Mouse (Mus musculus): ENCODE measurements at regions not wholly inside any gene's neighbourhood (a gene's known extent, or its start where the extent isn't known, plus 50 kb on each side); places are given as distances from the start of the nearest gene placed in this dataset.

DNA sequence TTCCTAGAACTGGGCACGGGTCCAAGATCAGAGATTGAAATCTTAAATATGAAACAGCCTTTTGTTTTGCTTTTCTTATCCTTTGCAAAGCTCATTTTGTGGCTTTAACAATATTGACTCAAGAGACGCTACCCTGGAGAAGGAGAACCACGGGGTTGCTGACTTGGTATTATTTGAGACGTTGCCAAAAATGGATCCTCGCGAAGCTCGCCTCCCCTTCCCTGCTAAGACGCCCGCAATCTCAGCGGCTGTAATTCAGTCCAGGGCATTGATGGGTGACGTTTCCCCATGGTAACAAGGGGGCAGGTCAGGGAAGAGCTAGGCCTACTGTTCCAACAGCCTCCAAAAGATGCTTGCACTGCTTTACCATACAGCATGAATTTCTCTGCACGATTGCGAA is 131.5 kb upstream of the Nav3 start:
- Histone ChIP-seq H3K9ac (no peak overlapping the region), H3K36me3 (no peaks in the 10 kb centered on the region), H3K27me3 (replicated peaks) (no peaks in the 10 kb centered on the region), H3K27ac (no peak overlapping the region), H3K9me3 (no peaks in the 10 kb centered on the region), H3K4me2 (replicated peaks) (no peak overlapping the region), H3K4me1 (replicated peaks) (0 out of 2 replicates have a peak, but pooled peaks cover 2% of the 10 kb centered on the region), H3K4me3 (replicated peaks) (no peak overlapping the region)
- 55% methylated on average over 13 of the region's 13 CpGs for WGBS
- ATAC-seq, result no peak

DNA sequence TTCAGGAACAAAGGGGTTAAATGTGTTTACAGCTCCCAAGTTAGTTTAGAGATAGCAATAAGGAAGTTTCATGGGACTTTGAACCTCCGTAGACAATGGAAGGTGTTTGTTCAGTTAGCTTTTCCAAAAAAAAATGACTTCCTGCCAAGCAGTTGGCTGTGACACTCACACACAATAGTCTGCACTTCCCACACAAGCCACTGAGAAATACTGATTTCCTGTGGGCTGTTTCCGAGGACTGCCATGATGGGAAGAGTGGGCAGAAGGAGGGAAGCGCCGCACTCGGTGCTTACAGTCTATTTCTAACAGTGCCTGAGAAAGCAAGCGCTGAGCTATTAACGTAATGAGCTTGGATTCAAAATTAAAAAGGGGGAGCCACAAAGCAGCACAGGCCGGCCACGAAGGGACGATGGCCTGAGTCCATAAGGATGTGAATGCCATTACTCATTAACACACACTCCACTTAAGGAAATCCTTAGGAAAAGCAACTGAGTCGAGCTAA is 144.4 kb upstream of the Nav3 start:
- H3K27me3 ChIP-seq (replicated peaks), result no peaks in the 10 kb centered on the region
- H3K4me3 ChIP-seq (replicated peaks), result no peak overlapping the region
- 61% methylated on average over 11 of the region's 11 CpGs for WGBS
- no peak overlapping the region for H3K4me2 ChIP-seq (replicated peaks)
- H3K27ac ChIP-seq, result no peak overlapping the region; the same call in 1 of the 2 replicates
- H3K9ac ChIP-seq, result no peak overlapping the region
- no peaks in the 10 kb centered on the region for H3K4me1 ChIP-seq (replicated peaks)
- H3K9me3 ChIP-seq, result no peaks in the 10 kb centered on the region
- no peaks in the 10 kb centered on the region for H3K36me3 ChIP-seq
- ATAC-seq, result peak; percentile 87

DNA sequence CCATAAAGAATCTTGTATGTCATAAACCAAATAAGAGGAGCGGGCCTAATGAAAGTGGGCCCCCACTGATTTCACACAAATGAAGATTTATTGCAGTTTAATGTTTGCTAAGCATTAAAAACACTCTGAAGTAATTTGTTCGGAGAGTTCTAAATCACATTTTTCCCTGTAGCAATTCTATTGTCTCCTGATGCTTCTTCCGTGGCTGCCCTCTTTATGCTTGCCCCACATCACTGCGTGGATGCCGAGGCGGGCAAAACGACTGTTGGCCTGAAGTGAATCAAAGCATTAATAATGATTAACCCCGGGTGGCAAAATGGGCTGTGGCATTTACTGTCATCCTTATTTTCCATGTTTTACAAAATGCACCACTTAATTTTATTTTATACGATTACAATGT is 134.9 kb upstream of the E2f7 start:
- ATAC-seq, result no peak
- Histone ChIP-seq H3K36me3 (no peaks in the 10 kb centered on the region), H3K4me1 (replicated peaks) (no peaks in the 10 kb centered on the region), H3K27me3 (replicated peaks) (no peaks in the 10 kb centered on the region), H3K4me3 (replicated peaks) (no peak overlapping the region), H3K4me2 (replicated peaks) (no peak overlapping the region), H3K27ac (no peak overlapping the region), H3K9ac (no peak overlapping the region), H3K9me3 (no peaks in the 10 kb centered on the region)
- 54% methylated on average over 9 of the region's 9 CpGs for WGBS

DNA sequence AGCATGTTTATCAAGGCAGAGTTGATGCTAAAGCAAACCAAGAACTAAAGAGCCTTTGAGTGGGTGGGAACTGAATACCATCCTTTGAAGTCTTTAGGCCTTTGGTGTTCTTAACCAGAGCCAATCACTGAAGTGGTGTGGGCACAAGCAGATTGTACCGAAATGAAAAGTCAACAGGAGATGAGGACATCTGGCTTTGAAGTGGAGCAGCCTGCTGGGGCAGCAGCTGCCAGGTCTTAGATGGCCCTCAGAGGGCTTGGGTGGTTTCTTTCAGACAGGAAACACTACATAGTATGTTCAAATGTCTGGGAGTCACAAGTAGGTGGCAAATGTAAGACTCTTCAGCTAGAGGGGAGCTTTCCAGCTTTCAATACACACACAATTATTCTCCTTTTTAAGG is 128.2 kb upstream of the E2f7 start:
- H3K4me2 ChIP-seq (replicated peaks), result no peak overlapping the region
- WGBS, result 18% methylated on average over 1 of the region's 1 CpGs
- no peak overlapping the region for H3K9ac ChIP-seq
- no peak overlapping the region for H3K4me3 ChIP-seq (replicated peaks)
- ATAC-seq, result no peak
- no peaks in the 10 kb centered on the region for H3K4me1 ChIP-seq (replicated peaks)
- no peaks in the 10 kb centered on the region for H3K27me3 ChIP-seq (replicated peaks)
- H3K27ac ChIP-seq, result no peak overlapping the region
- H3K9me3 ChIP-seq, result no peaks in the 10 kb centered on the region
- no peaks in the 10 kb centered on the region for H3K36me3 ChIP-seq

DNA sequence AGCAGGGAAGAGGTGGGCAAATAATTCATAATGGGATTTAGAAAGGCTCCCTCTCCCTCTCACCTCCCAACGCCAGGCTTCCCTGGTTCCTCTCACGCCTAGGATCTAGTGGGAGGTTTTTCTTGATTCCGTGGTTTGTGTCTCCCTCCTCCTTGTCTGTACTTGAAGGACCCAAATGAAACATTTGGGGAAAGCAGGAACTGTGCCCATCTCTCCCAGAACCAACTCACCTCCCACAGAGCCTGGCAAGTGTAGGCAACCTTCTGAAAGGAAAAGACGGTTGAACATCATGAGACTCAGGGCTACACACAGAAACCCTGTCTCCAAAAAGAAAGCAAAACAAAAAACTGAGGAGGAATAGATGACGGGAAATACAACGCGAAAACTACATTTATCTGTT is 126.0 kb upstream of the E2f7 start:
- no peaks in the 10 kb centered on the region for H3K27me3 ChIP-seq (replicated peaks)
- H3K27ac ChIP-seq, result no peak overlapping the region
- H3K4me3 ChIP-seq (replicated peaks), result no peak overlapping the region
- ATAC-seq, result no peak
- no peak overlapping the region for H3K4me2 ChIP-seq (replicated peaks)
- no peaks in the 10 kb centered on the region for H3K9me3 ChIP-seq
- no peaks in the 10 kb centered on the region for H3K36me3 ChIP-seq
- no peak overlapping the region for H3K9ac ChIP-seq
- no peaks in the 10 kb centered on the region for H3K4me1 ChIP-seq (replicated peaks)
- WGBS, result 83% methylated on average over 7 of the region's 7 CpGs

DNA sequence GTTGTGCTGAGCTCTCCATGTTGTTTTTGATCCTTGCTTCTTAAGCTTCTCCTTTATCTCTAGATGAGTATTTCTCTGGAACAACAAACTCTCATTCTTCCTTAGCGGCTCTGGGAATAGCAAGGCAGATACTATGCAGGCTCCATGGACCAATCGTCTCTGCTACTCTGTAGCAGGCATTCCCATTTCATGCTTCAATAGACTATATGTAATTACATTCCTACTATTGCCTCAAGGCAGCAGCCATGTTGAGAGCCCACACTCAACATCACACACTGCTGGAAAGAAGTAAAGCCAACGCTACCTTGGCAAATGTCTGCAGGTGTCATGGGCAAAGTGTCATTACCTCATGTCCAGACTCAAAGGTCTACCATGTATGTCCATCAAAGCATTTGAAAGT is 119.6 kb upstream of the E2f7 start:
- no peaks in the 10 kb centered on the region for H3K36me3 ChIP-seq
- WGBS, result 90% methylated on average over 3 of the region's 3 CpGs
- H3K27me3 ChIP-seq (replicated peaks), result no peaks in the 10 kb centered on the region
- ATAC-seq, result no peak
- H3K4me2 ChIP-seq (replicated peaks), result no peak overlapping the region
- no peak overlapping the region for H3K4me3 ChIP-seq (replicated peaks)
- no peaks in the 10 kb centered on the region for H3K9me3 ChIP-seq
- H3K9ac ChIP-seq, result no peak overlapping the region
- H3K27ac ChIP-seq, result no peak overlapping the region
- H3K4me1 ChIP-seq (replicated peaks), result no peaks in the 10 kb centered on the region

DNA sequence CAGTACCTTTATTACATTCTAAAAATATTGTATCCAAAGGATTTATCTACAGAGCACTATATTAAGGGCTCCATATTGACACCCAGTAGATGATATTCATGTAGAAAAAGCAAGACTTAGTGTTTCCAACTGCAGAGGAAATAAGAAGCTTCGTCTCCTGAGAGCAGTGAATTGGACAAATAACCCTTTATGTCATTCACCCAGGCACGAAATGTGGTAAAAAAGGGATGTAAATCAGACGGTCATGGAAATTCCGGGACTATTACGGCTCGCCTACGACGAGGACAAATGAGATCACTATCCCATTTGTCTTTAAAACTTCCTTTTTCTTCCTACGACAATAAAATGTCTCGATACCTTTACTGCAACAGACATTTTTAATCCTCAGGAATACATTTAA is 104.8 kb upstream of the E2f7 start:
- 67% methylated on average over 10 of the region's 10 CpGs for WGBS
- H3K4me2 ChIP-seq (replicated peaks), result no peak overlapping the region
- H3K4me1 ChIP-seq (replicated peaks), result no peaks in the 10 kb centered on the region
- no peak overlapping the region for H3K27ac ChIP-seq
- H3K9me3 ChIP-seq, result no peaks in the 10 kb centered on the region
- H3K27me3 ChIP-seq (replicated peaks), result no peaks in the 10 kb centered on the region
- no peak overlapping the region for H3K4me3 ChIP-seq (replicated peaks)
- no peak for ATAC-seq
- H3K9ac ChIP-seq, result no peak overlapping the region
- no peaks in the 10 kb centered on the region for H3K36me3 ChIP-seq

DNA sequence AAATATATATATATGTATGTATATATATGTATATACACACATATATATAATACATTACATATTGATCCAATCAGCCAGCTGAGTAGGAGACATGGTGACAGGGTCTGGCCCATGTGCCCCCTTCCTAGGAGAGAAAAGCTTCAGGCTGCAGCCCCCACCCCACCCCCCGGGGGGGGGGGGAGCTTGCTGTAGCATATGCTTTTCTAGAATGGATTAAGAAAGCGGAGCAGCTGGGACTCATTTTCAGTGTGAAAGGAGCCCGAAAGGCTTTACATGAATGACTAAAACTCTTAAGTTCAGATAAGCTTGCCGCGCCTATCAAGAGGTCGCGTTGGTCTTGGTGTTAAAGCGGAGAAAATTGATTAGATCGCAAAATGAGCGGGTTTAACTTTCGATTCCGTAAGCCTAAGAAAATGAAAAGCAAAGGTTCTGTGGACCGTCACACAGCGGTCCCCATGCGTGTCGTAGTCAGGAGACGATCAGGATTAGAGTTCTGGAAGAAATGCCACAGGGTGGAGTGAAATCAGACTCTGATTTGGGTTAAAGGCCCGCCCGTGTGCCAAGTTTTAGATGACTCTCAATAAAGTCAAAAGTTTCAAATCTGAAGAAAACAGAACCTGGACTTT is 103.1 kb upstream of the E2f7 start:
- Histone ChIP-seq H3K4me1 (replicated peaks) (no peaks in the 10 kb centered on the region), H3K27me3 (replicated peaks) (no peaks in the 10 kb centered on the region), H3K4me2 (replicated peaks) (no peak overlapping the region), H3K9me3 (no peaks in the 10 kb centered on the region), H3K4me3 (replicated peaks) (no peak overlapping the region), H3K36me3 (no peaks in the 10 kb centered on the region), H3K27ac (no peak overlapping the region), H3K9ac (no peak overlapping the region)
- no peak for ATAC-seq
- WGBS, result 92% methylated on average over 19 of the region's 19 CpGs

DNA sequence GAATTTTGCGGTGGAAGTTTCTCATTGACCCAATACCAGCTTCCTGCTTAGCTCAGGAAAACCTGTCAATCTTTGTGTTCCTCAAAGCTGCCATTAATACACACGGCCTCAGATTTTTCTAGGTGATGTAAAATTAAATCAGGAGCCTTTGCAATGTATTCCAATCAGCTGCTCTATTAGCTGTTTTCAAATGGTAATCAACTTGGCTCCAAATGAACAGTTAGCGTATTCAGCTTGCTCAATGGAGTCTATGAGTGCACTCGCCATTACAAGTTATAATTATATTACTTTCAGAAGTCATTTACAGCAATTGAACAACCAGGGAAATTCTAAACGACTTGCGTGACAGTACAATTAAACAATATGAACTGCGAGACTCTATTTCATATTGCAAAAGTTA is 97.6 kb upstream of the E2f7 start:
- no peak overlapping the region for H3K9ac ChIP-seq
- no peak for ATAC-seq
- H3K27ac ChIP-seq, result no peak overlapping the region
- H3K27me3 ChIP-seq (replicated peaks), result no peaks in the 10 kb centered on the region
- no peak overlapping the region for H3K4me3 ChIP-seq (replicated peaks)
- H3K9me3 ChIP-seq, result no peaks in the 10 kb centered on the region
- 88% methylated on average over 7 of the region's 7 CpGs for WGBS
- H3K4me1 ChIP-seq (replicated peaks), result no peaks in the 10 kb centered on the region
- H3K4me2 ChIP-seq (replicated peaks), result no peak overlapping the region
- H3K36me3 ChIP-seq, result no peaks in the 10 kb centered on the region

DNA sequence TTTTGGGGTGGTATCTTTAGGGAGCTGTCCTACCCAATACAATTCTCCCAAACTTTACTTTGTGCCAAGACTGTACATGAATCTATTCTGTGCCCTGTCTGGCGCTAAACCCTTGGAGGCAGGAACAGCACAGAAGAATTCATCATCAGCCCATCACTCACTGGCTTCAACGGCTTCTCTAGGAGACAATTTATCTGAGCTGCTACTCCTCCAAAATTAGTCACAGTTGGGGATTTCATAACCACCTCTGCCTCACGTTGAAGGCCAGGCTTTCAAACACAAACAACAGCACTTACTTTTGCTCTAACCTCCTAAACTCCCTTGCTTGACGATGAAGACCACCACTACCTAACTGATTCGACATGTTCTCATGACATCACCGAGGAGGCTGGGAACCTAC is 95.1 kb upstream of the E2f7 start:
- Histone ChIP-seq H3K27ac (no peak overlapping the region), H3K27me3 (replicated peaks) (no peaks in the 10 kb centered on the region), H3K9me3 (no peaks in the 10 kb centered on the region), H3K4me2 (replicated peaks) (no peak overlapping the region), H3K36me3 (no peaks in the 10 kb centered on the region), H3K4me3 (replicated peaks) (no peak overlapping the region), H3K9ac (no peak overlapping the region), H3K4me1 (replicated peaks) (no peaks in the 10 kb centered on the region)
- WGBS, result 72% methylated on average over 6 of the region's 6 CpGs
- ATAC-seq, result no peak

DNA sequence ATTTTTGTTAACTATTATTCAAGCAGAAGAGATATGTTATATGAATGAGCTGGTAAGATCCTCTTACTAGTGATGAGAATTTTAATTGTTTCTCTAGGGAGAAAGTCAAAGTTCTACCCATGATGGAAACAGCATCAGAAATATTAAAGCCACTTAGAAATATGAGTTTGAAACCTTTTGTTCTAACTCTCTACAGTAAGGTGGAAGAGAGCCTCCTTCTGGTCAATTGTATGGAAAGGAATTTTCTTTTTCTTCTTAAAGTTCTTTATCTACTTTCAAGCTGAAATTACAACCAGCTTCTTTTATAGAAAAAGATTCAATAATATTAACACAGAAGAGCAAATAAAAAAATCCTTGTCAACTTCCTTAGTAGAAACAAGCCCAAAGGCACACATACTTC is 94.4 kb upstream of the E2f7 start:
- no peak for ATAC-seq
- Histone ChIP-seq H3K4me1 (replicated peaks) (no peaks in the 10 kb centered on the region), H3K9ac (no peak overlapping the region), H3K27me3 (replicated peaks) (no peaks in the 10 kb centered on the region), H3K27ac (no peak overlapping the region), H3K9me3 (no peaks in the 10 kb centered on the region), H3K4me3 (replicated peaks) (no peak overlapping the region), H3K36me3 (no peaks in the 10 kb centered on the region), H3K4me2 (replicated peaks) (no peak overlapping the region)

DNA sequence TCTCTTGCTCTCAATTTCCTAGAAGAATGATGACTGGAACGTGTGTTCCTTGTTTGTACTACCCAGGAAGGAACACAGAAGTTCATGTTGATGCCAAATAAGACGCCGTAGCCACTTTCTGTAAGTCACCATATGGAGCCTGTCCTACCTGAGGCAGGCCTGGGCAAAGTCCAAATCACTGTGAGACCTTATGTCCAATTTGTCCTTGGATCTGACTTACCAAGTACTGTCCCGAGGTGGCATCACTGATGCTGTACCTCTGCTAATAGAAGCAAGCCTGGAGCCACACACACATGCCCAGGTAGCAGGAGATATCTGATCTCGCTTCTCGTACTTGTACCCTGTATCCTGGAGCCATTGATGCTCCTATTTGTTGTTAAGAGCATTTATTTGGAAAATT is 91.2 kb upstream of the E2f7 start:
- no peaks in the 10 kb centered on the region for H3K9me3 ChIP-seq
- H3K9ac ChIP-seq, result no peak overlapping the region
- H3K36me3 ChIP-seq, result no peaks in the 10 kb centered on the region
- ATAC-seq, result no peak
- H3K27ac ChIP-seq, result no peak overlapping the region
- no peaks in the 10 kb centered on the region for H3K4me1 ChIP-seq (replicated peaks)
- H3K4me2 ChIP-seq (replicated peaks), result no peak overlapping the region
- H3K4me3 ChIP-seq (replicated peaks), result no peak overlapping the region
- 87% methylated on average over 6 of the region's 6 CpGs for WGBS
- H3K27me3 ChIP-seq (replicated peaks), result no peaks in the 10 kb centered on the region

DNA sequence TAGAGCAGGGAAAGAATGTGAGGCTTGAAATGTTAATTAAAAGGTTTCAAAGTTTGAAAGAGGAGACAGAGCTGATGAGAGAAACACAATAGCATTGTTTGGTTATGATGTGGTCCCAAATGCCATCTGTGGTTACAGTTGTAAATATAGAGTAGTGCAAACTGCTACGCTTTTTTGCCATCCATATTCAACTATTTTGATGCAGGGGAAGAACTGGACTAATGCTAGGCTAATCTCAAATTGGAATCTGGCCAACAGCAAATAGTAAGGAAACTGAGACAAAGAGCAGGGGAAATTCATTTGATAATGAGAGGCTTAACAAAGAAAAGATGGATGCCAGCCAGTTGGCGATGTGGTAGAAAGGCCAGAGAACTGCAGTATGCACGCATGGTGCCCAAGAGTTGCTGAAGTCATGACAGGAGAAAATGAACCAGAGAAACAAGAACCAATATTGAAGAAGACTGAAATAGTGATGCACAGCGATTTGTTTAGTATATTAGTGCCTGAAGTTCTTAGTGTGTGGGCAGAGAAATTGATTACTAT is 87.0 kb upstream of the E2f7 start:
- no peak overlapping the region for H3K4me2 ChIP-seq (replicated peaks)
- H3K4me1 ChIP-seq (replicated peaks), result no peaks in the 10 kb centered on the region
- H3K36me3 ChIP-seq, result no peaks in the 10 kb centered on the region
- no peak overlapping the region for H3K4me3 ChIP-seq (replicated peaks)
- H3K9me3 ChIP-seq, result no peaks in the 10 kb centered on the region
- H3K9ac ChIP-seq, result no peak overlapping the region
- no peak overlapping the region for H3K27ac ChIP-seq
- WGBS, result 85% methylated on average over 4 of the region's 4 CpGs
- no peak for ATAC-seq
- no peaks in the 10 kb centered on the region for H3K27me3 ChIP-seq (replicated peaks)

Data from intestine, embryonic 15.5 days (tissue).